Mouse (Mus musculus): ENCODE data around the gene Ift88. TPM values are rescaled to one million over a fixed set of nuclear protein-coding genes. Genes with fewer than 3 reads are reported as not detected.

The Ift88 gene
- polyA plus RNA-seq, 1 experiment from 2014 or later, result 14.7 TPM

GRCm38 (mm10) chr14:57555471-57556070, 131.7 kb downstream of the Ift88 start:
- no peak overlapping the region for H3K27ac ChIP-seq
- no peak overlapping the region for H3K4me2 ChIP-seq (replicated peaks)
- H3K4me3 ChIP-seq, result no peak overlapping the region
- H3K9me3 ChIP-seq, result no peaks in the 10 kb centered on the region
- H3K36me3 ChIP-seq, result peaks cover 3% of the 10 kb centered on the region; the same call in 1 of the 2 replicates
- no peak for ATAC-seq (ENCODE audit: low FRiP score, low read depth)
- WGBS, result 88% methylated on average over 7 of the region's 7 CpGs
- no peak overlapping the region for H3K9ac ChIP-seq
- H3K27me3 ChIP-seq (replicated peaks), result no peaks in the 10 kb centered on the region
- no peaks in the 10 kb centered on the region for H3K4me1 ChIP-seq

DNA sequence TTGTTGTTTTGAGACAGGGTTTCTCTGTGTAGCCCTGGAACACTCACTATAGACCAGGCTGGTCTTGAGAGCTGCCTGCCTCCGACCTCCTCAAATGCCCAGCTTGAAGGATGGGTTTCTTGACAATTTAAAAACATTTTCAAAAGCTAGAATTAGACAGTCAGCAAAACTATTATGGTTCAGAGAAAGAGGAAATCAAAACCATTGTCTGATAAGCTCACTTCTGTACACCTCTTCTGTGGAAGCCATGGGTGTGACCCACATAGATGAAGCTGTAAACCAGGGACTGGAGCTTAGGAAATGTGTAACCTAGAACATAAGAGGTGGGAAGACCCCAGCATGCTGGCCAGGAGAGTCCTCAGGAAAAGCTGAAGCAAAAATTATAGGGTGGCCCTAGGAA, 133.1 kb downstream of the Ift88 start:
- H3K36me3 ChIP-seq, result peaks cover 3% of the 10 kb centered on the region; the same call in 1 of the 2 replicates
- 91% methylated on average over 1 of the region's 1 CpGs for WGBS

GRCm38 (mm10) chr14:57565626-57566025, 141.8 kb downstream of the Ift88 start:
- no peak overlapping the region for H3K4me3 ChIP-seq
- H3K4me2 ChIP-seq (replicated peaks), result no peak overlapping the region
- no peak for ATAC-seq (ENCODE audit: low FRiP score, low read depth)
- H3K27ac ChIP-seq, result no peak overlapping the region
- H3K9me3 ChIP-seq, result no peaks in the 10 kb centered on the region
- no peaks in the 10 kb centered on the region for H3K36me3 ChIP-seq
- H3K9ac ChIP-seq, result no peak overlapping the region
- 0 out of 2 replicates have a peak, but pooled peaks cover 2% of the 10 kb centered on the region for H3K4me1 ChIP-seq
- no peaks in the 10 kb centered on the region for H3K27me3 ChIP-seq (replicated peaks)
- WGBS, result 91% methylated on average over 6 of the region's 6 CpGs

More for the DNA sequence above, 133.1 kb downstream of the Ift88 start:
- Histone ChIP-seq H3K4me2 (replicated peaks) (no peak overlapping the region), H3K4me1 (no peaks in the 10 kb centered on the region), H3K9me3 (no peaks in the 10 kb centered on the region), H3K9ac (no peak overlapping the region), H3K27me3 (replicated peaks) (no peaks in the 10 kb centered on the region), H3K4me3 (no peak overlapping the region), H3K27ac (no peak overlapping the region)
- no peak for ATAC-seq (ENCODE audit: low FRiP score, low read depth)

Other genes starting within 250 kb of the Ift88 start
- 8.1 and 9.4 TPM in 2 replicates for gene Cryl1, start 25.5 kb upstream of the Ift88 start, polyA plus RNA-seq (2016; fragmentation: Nextera tagmentation; extraction: Ambion mirVana)
- gene Il17d, start 100.7 kb downstream of the Ift88 start, polyA plus RNA-seq (2016; fragmentation: Nextera tagmentation; extraction: Ambion mirVana), result 3.4 and 3.6 TPM in 2 replicates
- gene Eef1akmt1, start 147.6 kb downstream of the Ift88 start, polyA plus RNA-seq (2016; fragmentation: Nextera tagmentation; extraction: Ambion mirVana), result 80.8 and 84.7 TPM in 2 replicates
- gene Xpo4, start 241.4 kb downstream of the Ift88 start, polyA plus RNA-seq (2016; fragmentation: Nextera tagmentation; extraction: Ambion mirVana), result 20.1 and 21.6 TPM in 2 replicates

All from neural tube, embryonic 12.5 days (tissue).